Mouse (Mus musculus): ENCODE data around the gene Tor4a. TPM values are rescaled to one million over a fixed set of nuclear protein-coding genes. Genes with fewer than 3 reads are reported as not detected.

Tor4a gene
- polyA plus RNA-seq, 1 experiment: 49.3 TPM

DNA sequence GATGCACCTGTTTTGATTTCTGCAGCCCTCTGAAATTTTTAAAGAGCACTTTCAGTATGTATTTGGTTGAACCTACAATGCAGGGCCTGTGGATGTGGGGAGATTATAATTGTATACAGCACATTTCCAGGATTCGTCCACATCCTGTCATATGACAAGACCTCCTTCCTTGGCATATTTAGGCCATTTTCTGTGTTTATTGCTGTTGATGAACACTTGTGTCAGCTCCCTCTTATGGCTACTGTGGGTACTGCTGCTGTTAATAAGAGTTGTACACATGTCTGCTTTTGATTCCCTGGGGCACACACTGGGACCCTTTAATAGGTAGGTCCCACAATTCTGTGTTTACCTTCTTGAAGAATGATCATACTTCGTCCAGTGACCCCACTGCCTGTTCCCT is 39.0 kb downstream of the Tor4a start:
- Histone ChIP-seq H3K36me3 (ENCODE audit: control insufficient read depth, insufficient read depth, low read length) (no peaks in the 10 kb centered on the region), H3K4me1 (ENCODE audit: control insufficient read depth, insufficient read depth, insufficient read length, low read length) (peaks cover 9% of the 10 kb centered on the region), H3K27me3 (ENCODE audit: control insufficient read depth, insufficient read depth, low read length) (no peaks in the 10 kb centered on the region), H3K27ac (ENCODE audit: insufficient read depth, low read depth, low read length) (no peak overlapping the region), H3K4me3 (ENCODE audit: low read depth, low read length) (no peak overlapping the region)
- 67% methylated on average over 2 of the region's 2 CpGs for WGBS
- TF ChIP-seq CTCF (IDR thresholded peaks at IDR 0.05; ENCODE audit: extremely low read depth, insufficient read length, insufficient replicate concordance, low read depth, low read length) (no peak), POLR2A (IDR thresholded peaks at IDR 0.05; ENCODE audit: low read depth, low read length) (no peak)

DNA sequence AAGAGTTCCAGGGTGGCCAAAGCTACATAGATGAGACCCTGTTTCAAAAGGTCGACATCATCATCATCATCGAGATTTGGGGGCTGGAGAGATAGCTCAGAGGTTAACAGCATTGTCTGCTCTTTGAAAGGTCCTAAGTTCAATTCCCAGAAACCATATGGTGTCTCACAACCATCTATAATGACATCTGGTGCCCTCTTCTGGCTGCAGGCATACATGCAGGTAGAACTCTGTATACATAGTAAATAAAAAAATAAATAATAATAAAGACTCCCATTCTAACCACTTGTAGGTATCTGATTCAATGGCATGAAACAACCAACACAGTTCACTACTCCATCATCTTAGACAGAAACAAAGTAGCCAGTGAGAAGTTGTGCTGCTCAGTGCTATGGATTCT is 39.7 kb downstream of the Tor4a start:
- H3K4me3 ChIP-seq (ENCODE audit: low read depth, low read length): no peak overlapping the region
- peaks cover 9% of the 10 kb centered on the region for H3K4me1 ChIP-seq (ENCODE audit: control insufficient read depth, insufficient read depth, insufficient read length, low read length)
- H3K27me3 ChIP-seq (ENCODE audit: control insufficient read depth, insufficient read depth, low read length): no peaks in the 10 kb centered on the region
- no peaks in the 10 kb centered on the region for H3K36me3 ChIP-seq (ENCODE audit: control insufficient read depth, insufficient read depth, low read length)
- H3K27ac ChIP-seq (ENCODE audit: insufficient read depth, low read depth, low read length): peak overlapping the region; percentile 39; the same call in 1 of the 2 replicates
- TF ChIP-seq POLR2A (IDR thresholded peaks at IDR 0.05; ENCODE audit: low read depth, low read length) (no peak), CTCF (IDR thresholded peaks at IDR 0.05; ENCODE audit: extremely low read depth, insufficient read length, insufficient replicate concordance, low read depth, low read length) (no peak)
- WGBS: 16% methylated on average over 2 of the region's 2 CpGs

DNA sequence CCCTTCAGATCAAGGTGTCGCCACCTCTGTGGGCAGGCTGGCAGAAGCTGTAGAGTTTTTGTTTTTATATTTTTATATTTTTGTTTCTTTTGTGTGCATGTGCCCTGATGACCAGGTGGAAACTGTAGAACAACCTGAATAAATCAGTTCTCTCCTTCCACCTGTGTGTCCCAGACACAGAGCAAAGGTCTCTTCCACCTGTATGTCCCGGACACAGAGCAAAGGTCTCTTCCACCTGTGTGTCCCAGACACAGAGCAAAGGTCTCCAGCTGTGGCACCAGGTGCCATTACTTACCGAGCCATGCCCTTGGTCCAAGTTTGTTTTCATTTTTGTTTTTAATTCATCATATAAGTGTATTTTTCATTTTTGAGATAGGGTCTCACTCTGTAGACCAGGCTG is 40.5 kb downstream of the Tor4a start:
- H3K27me3 ChIP-seq (ENCODE audit: control insufficient read depth, insufficient read depth, low read length): no peaks in the 10 kb centered on the region
- H3K36me3 ChIP-seq (ENCODE audit: control insufficient read depth, insufficient read depth, low read length): no peaks in the 10 kb centered on the region
- WGBS: 43% methylated on average over 3 of the region's 3 CpGs
- no peak for TF ChIP-seq POLR2A (IDR thresholded peaks at IDR 0.05; ENCODE audit: low read depth, low read length)
- no peak for TF ChIP-seq CTCF (IDR thresholded peaks at IDR 0.05; ENCODE audit: extremely low read depth, insufficient read length, insufficient replicate concordance, low read depth, low read length)
- H3K4me3 ChIP-seq (ENCODE audit: low read depth, low read length): no peak overlapping the region
- H3K4me1 ChIP-seq (ENCODE audit: control insufficient read depth, insufficient read depth, insufficient read length, low read length): peaks cover 9% of the 10 kb centered on the region
- peak overlapping the region; percentile 70 for H3K27ac ChIP-seq (ENCODE audit: insufficient read depth, low read depth, low read length)

DNA sequence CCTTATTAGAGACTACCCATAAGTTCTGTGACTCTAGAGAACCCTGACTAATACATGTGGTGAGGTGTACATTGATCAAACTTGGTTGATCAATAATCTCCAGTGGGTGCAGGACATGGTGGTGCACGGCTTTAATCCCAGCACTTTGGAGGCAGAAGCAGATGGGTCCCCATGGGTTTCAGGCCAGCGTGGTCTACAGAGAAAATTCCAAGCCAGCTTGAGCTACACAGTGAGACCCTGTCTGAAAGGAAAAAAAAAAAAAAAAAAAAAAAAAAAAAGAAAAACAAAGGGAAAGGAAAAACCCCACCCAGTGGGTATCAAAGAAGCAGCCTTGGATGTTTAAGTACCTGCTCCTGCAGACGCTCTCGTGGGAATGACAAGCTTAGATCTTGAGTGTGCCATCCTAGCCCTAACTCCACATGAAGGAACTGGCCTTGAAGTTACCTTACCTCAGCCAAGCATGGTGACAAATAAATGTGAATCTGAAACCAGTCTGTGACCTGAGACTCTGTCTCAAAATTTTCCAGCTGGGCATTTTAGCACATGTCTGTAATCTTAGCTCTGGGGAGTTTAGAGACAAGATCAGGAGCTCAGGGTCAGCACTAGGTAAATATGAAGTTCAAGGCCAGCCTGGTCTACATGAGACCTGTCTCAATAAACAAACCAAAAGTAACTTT is 45.3 kb downstream of the Tor4a start:
- TF ChIP-seq CTCF (IDR thresholded peaks at IDR 0.05; ENCODE audit: extremely low read depth, insufficient read length, insufficient replicate concordance, low read depth, low read length) (no peak), POLR2A (IDR thresholded peaks at IDR 0.05; ENCODE audit: low read depth, low read length) (no peak)
- 83% methylated on average over 4 of the region's 4 CpGs for WGBS

DNA sequence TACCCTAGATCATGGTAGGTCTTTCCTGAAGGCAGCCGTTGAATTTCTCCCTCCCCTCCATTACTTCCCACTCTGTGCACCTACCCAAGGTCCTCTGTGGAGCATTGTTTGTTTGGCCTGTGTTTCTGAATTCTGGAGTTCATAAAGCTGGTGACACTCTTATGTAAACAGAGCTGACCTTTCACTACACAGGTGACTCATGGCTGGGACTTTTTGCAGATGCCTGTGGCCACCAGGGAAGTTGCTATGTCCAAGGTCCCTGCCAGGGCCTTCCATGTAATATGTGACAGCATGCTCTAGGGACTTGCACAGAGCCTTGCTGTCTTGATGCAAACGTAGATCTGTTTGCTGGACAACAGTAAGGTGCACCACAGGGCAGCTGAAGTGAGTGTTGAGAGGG is 47.0 kb downstream of the Tor4a start:
- H3K36me3 ChIP-seq (ENCODE audit: control insufficient read depth, insufficient read depth, low read length): no peaks in the 10 kb centered on the region
- H3K27me3 ChIP-seq (ENCODE audit: control insufficient read depth, insufficient read depth, low read length): no peaks in the 10 kb centered on the region
- H3K4me1 ChIP-seq (ENCODE audit: control insufficient read depth, insufficient read depth, insufficient read length, low read length): peaks cover 22% of the 10 kb centered on the region
- no peak overlapping the region for H3K4me3 ChIP-seq (ENCODE audit: low read depth, low read length)
- no peak overlapping the region for H3K27ac ChIP-seq (ENCODE audit: insufficient read depth, low read depth, low read length)
- WGBS: 66% methylated on average over 2 of the region's 2 CpGs
- TF ChIP-seq CTCF (IDR thresholded peaks at IDR 0.05; ENCODE audit: extremely low read depth, insufficient read length, insufficient replicate concordance, low read depth, low read length) (no peak), POLR2A (IDR thresholded peaks at IDR 0.05; ENCODE audit: low read depth, low read length) (no peak)

More for the DNA sequence above, 45.3 kb downstream of the Tor4a start:
- H3K4me3 ChIP-seq (ENCODE audit: low read depth, low read length): no peak overlapping the region
- H3K27ac ChIP-seq (ENCODE audit: insufficient read depth, low read depth, low read length): no peak overlapping the region
- no peaks in the 10 kb centered on the region for H3K36me3 ChIP-seq (ENCODE audit: control insufficient read depth, insufficient read depth, low read length)
- no peaks in the 10 kb centered on the region for H3K27me3 ChIP-seq (ENCODE audit: control insufficient read depth, insufficient read depth, low read length)
- peaks cover 25% of the 10 kb centered on the region for H3K4me1 ChIP-seq (ENCODE audit: control insufficient read depth, insufficient read depth, insufficient read length, low read length)

DNA sequence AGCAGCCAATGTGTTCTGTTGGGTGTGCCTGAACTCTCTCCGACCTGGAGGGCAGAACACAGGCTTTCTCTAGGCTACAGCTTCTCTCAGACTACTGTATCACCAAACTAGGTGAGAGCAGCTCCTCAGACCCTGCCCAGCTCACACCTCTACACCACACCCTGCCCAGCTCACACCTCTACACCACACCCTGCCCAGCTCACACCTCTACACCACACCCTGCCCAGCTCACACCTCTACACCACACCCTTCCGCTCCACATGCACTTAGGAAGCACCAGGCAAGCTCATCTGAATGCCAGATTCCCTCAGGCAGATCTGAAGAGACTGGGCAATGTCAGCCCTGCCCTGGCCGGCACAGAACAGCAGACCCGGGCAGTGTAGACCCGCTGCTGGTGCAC is 48.8 kb downstream of the Tor4a start:
- 69% methylated on average over 5 of the region's 5 CpGs for WGBS

DNA sequence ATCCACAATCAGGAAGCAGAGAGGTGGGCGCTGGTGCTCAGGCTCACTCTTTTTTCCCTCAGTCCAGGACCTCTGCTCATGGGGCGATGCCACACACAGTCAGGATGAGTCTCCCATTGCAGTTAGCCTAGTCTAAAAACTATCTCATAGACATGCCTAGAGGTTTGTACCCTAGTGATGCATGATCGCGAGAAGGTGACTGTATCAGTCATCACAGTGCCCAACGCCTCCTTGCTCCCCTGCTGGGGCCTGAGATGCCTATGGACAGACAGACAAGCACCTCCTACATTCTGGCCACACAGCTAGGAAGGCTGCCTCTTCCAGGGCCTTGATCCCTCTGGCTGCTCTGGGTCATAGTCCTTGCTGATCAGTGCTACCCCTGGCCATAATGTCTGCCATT is 49.3 kb downstream of the Tor4a start:
- Histone ChIP-seq H3K27ac (ENCODE audit: insufficient read depth, low read depth, low read length) (no peak overlapping the region), H3K4me3 (ENCODE audit: low read depth, low read length) (no peak overlapping the region), H3K36me3 (ENCODE audit: control insufficient read depth, insufficient read depth, low read length) (no peaks in the 10 kb centered on the region), H3K4me1 (ENCODE audit: control insufficient read depth, insufficient read depth, insufficient read length, low read length) (peaks cover 22% of the 10 kb centered on the region), H3K27me3 (ENCODE audit: control insufficient read depth, insufficient read depth, low read length) (no peaks in the 10 kb centered on the region)
- 84% methylated on average over 5 of the region's 5 CpGs for WGBS
- TF ChIP-seq CTCF (IDR thresholded peaks at IDR 0.05; ENCODE audit: extremely low read depth, insufficient read length, insufficient replicate concordance, low read depth, low read length) (no peak), POLR2A (IDR thresholded peaks at IDR 0.05; ENCODE audit: low read depth, low read length) (no peak)

More for the DNA sequence above, 48.8 kb downstream of the Tor4a start:
- H3K36me3 ChIP-seq (ENCODE audit: control insufficient read depth, insufficient read depth, low read length): no peaks in the 10 kb centered on the region
- peaks cover 22% of the 10 kb centered on the region for H3K4me1 ChIP-seq (ENCODE audit: control insufficient read depth, insufficient read depth, insufficient read length, low read length)
- H3K27me3 ChIP-seq (ENCODE audit: control insufficient read depth, insufficient read depth, low read length): no peaks in the 10 kb centered on the region
- TF ChIP-seq POLR2A (IDR thresholded peaks at IDR 0.05; ENCODE audit: low read depth, low read length) (no peak), CTCF (IDR thresholded peaks at IDR 0.05; ENCODE audit: extremely low read depth, insufficient read length, insufficient replicate concordance, low read depth, low read length) (no peak)
- no peak overlapping the region for H3K27ac ChIP-seq (ENCODE audit: insufficient read depth, low read depth, low read length)
- H3K4me3 ChIP-seq (ENCODE audit: low read depth, low read length): no peak overlapping the region

All from small intestine, adult 2 months (tissue).